Mouse (Mus musculus) monocyte, adult 59 days (primary cell): ENCODE results near the gene Mmel1. TPM values are rescaled to one million over a fixed set of nuclear protein-coding genes. Genes with fewer than 3 reads are reported as not detected.

Experiments used
- total RNA-seq, 2 experiments: library from RNA; stranded (reverse); gene quantifications; one replicate each; pipeline ENCODE4 v1.2.4; 2023

Gene Mmel1
- total RNA-seq: 1 to 10 TPM in 1 of 2 experiments, under 1 TPM in 1; 0.18 to 1.0 TPM

DNA sequence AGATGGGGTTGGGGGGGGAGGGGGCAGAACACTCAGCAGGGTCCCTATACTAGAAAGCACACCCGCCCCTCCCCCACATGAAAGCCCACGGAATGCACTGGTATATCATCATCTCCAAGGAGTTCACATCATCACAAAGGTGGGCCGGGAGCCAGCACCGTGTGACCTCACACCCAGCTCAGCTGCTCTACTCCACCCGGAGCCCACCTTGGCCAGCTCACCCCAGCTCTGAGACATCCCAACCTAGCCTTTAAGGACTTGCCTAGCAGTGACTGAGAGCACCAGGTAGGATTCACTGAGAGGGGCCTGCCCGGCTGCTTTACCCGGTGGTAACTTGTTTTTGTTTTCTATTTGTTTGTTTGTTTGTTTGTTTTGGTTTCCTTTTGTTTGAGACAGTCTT is at the start of gene Mmel1:
Gene Mmel1, plus strand, starts transcription at position 146 of the 400 bp plus-strand sequence.

GRCm38 (mm10) chr4:154837170-154837569 is 32.2 kb upstream of the Mmel1 start, which contains the start of gene Ttc34:
Ttc34 (plus strand) TSS chr4:154837459.

DNA sequence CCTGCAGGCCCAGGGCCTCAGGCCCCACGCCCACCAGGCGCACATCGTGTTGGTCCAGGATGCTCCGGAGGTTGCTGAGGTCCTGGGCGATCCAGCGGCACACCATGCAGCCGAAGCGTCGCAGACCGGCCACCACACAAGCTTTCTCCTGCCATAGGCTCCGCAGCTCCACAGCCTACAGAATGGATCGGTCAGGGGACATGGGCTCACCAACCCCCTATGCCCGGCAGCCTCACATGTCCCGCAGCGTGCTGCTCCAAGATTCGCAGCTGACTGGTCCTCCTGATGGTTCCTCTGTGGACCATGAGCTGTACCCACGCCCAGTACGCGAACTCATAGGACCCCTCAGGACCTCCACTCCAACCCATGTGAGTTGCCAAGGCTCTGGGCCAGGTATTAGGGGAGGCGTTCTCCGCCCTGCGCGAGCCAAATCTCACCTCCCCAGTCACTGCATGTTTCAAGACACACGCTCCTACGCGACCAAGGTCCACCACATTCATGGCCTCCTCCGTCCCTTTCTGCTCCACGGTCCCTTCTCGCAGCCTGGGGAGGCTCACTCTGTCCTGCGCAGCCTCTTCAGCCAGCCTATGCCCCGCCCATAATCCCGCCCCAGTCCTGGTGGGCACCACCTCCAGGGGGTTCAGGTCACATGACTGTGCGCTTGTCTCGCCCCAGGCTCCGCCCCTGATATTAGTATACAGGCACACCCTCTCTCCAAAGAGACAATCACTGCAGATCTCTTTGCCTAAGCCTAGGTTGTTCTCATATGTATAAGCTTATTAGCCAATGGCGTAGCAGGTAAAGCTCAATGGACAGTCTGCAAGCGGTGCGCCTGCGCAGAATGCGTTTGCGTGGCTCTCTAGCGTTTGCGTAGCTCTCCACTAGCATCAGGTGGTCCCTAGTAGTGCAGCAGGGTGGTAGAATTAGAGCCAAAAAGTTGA is 29.4 kb downstream of the Mmel1 start, which contains the start of gene Fam213b:
Gene Fam213b, minus strand, starts transcription at position 630 of the 941 bp plus-strand sequence.

GRCm38 (mm10) chr4:154928395-154929087 is 59.2 kb downstream of the Mmel1 start, which contains the start of gene Tnfrsf14:
Tnfrsf14 (minus strand) TSS chr4:154928563.

Other genes starting within 250 kb of the Mmel1 start
- 1 to 10 TPM in 1 of 2 experiments, under 1 TPM in 1; 0.76 to 2.4 TPM for gene Prdm16, start 232.7 kb upstream of the Mmel1 start, total RNA-seq
- gene Actrt2, start 201.7 kb upstream of the Mmel1 start, total RNA-seq: not detected
- not detected for gene Ttc34, start 32.1 kb upstream of the Mmel1 start, total RNA-seq
- 10 to 100 TPM; 18.9 to 20.4 TPM for gene Fam213b, start 29.6 kb downstream of the Mmel1 start, total RNA-seq
- gene Tnfrsf14, start 59.0 kb downstream of the Mmel1 start, total RNA-seq: 100 to 1,000 TPM in 1 of 2 experiments, 10 to 100 TPM in 1; 96.2 to 114 TPM
- gene Hes5, start 91.3 kb downstream of the Mmel1 start, total RNA-seq: not detected
- gene Pank4, start 94.5 kb downstream of the Mmel1 start, total RNA-seq: 10 to 100 TPM; 39.6 to 40.8 TPM
- not detected for gene Plch2, start 187.2 kb downstream of the Mmel1 start, total RNA-seq
- gene Pex10, start 197.4 kb downstream of the Mmel1 start, total RNA-seq: 1 to 10 TPM; 7.7 to 9.5 TPM
- 10 to 100 TPM; 60.0 to 67.7 TPM for gene Rer1, start 216.8 kb downstream of the Mmel1 start, total RNA-seq
- gene Morn1, start 217.0 kb downstream of the Mmel1 start, total RNA-seq: 1 to 10 TPM; 1.5 to 2.3 TPM